Mouse (Mus musculus) embryonic facial prominence, embryonic 12.5 days (tissue): ENCODE measurements around the gene Taar1. TPM values are rescaled to one million over a fixed set of nuclear protein-coding genes. Genes with fewer than 3 reads are reported as not detected.

Experiments
- ATAC-seq: fragments of 200-750 bp; cut with Nextera tagmentation; 2 replicates; pipeline ENCODE4 v1.8.0; 2017; ENCODE audit not compliant: insufficient number of reproducible peaks, insufficient read depth, low FRiP score, low TSS enrichment
- H3K27ac ChIP-seq: fragments of 300-500 bp; sonication (generic); 2 replicates; pipeline ENCODE4 v1.5.1; 2016; ENCODE audit warnings: mild to moderate bottlenecking
- H3K27me3 ChIP-seq: fragments of 300-500 bp; sonication (generic); 2 replicates; pipeline ENCODE4 v1.6.1; 2016; ENCODE audit warnings: mild to moderate bottlenecking, moderate library complexity
- H3K36me3 ChIP-seq: fragments of 300-500 bp; sonication (generic); 2 replicates; pipeline ENCODE4 v1.6.1; 2016; ENCODE audit warnings: mild to moderate bottlenecking
- H3K4me1 ChIP-seq: fragments of 300-500 bp; sonication (generic); 2 replicates; pipeline ENCODE4 v1.6.1; 2016
- H3K4me2 ChIP-seq: fragments of 300-500 bp; sonication (generic); replicated peaks from 2 replicates; pipeline ENCODE4 v1.6.1; 2016; ENCODE audit warnings: mild to moderate bottlenecking, moderate library complexity
- H3K4me3 ChIP-seq: fragments of 300-500 bp; sonication (generic); 2 replicates; pipeline ENCODE4 v1.5.1; 2016; ENCODE audit warnings: mild to moderate bottlenecking
- H3K9ac ChIP-seq: fragments of 300-500 bp; sonication (generic); 2 replicates; pipeline ENCODE4 v1.6.1; 2016; ENCODE audit warnings: mild to moderate bottlenecking, moderate library complexity
- H3K9me3 ChIP-seq: fragments of 300-500 bp; sonication (generic); 2 replicates; pipeline ENCODE4 v1.6.1; 2016; ENCODE audit warnings: mild to moderate bottlenecking, moderate library complexity
- WGBS: fragments of 180-500 bp; shearing (Covaris S2); methylation state at CpG from one replicate; pipeline ENCODE4 v1.1.7; 2016; 5-methylcytosine and 5-hydroxymethylcytosine counted together
- polyA plus RNA-seq: library from polyadenylated mRNA; unstranded; fragments of >200 nt; fragmentation: Nextera tagmentation; extraction: Ambion mirVana; gene quantifications from 2 replicates; pipeline ENCODE4 v1.2.1, GENCODE M21; 2016

Gene Taar1
- polyA plus RNA-seq, 1 experiment from 2014 or later = not detected

DNA sequence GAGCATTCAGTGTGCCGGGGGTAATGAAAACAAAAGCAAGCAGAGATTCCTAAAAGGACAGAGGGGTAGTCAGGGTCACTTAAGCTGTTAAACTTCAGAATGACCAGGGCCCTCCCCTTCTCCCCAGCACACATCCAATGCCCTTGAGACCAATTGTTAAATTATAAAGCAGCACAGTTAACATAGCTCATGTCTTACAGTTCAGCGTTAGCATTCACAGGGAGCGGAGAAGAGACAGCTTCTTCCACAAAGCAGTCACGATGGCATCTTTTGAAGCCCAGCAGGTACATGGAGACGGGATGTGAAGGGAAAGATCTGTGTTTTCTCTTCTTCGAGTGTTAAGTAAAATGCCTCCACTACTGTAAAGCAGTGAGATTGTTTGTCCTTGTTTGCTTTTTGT, 18.2 kb downstream of the Taar1 start, which contains the start of gene Taar2:
Gene Taar2, plus strand, starts transcription at position 261 of the 400 bp plus-strand sequence.
- no peak for ATAC-seq
- 64% methylated on average over 6 of the region's 6 CpGs for WGBS
- H3K36me3 ChIP-seq = no peaks in the 10 kb centered on the region
- no peak within 1 kb of the TSS for H3K27ac ChIP-seq
- no peak within 1 kb of the TSS for H3K4me3 ChIP-seq
- H3K27me3 ChIP-seq = no peaks in the 10 kb centered on the region
- no peaks in the 10 kb centered on the region for H3K9me3 ChIP-seq
- H3K9ac ChIP-seq = no peak within 1 kb of the TSS
- no peaks in the 10 kb centered on the region for H3K4me1 ChIP-seq
- H3K4me2 ChIP-seq = no peak within 1 kb of the TSS

DNA sequence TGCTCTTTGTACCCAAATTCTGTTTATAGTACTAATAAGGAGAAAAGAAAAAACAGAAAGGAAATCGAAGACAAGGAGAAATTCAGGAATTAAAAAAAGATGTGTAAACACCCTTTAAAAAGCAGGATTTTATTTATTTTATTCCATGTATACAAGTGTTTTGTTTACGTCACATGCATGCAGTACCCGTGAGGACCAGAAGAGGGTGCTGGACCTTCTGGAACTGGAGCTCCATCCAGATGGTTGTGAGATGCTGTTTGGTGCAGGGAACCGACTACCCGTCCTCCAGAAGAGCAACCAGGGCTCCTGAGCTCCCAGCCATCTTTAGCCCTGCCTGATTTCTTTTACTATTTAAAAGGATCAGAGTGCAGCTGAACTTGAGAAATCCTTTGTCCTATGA, 22.3 kb downstream of the Taar1 start:
- no peak for ATAC-seq
- no peak overlapping the region for H3K27ac ChIP-seq

DNA sequence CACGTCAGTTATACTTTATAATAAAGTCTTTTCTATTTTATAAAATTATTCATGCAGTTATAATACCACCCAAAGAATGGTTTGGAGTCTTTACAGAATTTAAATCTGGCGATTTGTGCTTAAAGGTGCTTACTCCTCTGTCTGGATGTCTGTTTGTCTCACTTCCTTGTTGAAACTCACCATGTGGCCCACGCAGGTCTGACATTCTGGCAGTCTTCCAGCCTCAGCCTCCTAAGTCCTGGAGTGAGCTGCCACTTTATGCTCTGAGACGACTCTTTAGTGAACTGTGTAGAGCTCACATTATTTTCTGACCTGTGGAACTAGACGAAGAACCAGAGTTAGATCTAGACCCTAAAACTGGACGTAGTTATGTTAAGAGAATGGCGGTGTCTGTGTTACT, 27.9 kb downstream of the Taar1 start:
- H3K4me1 ChIP-seq = no peaks in the 10 kb centered on the region
- no peak overlapping the region for H3K27ac ChIP-seq
- WGBS = 71% methylated on average over 7 of the region's 7 CpGs
- H3K27me3 ChIP-seq = no peaks in the 10 kb centered on the region
- H3K9me3 ChIP-seq = no peaks in the 10 kb centered on the region
- no peak for ATAC-seq
- H3K9ac ChIP-seq = no peak overlapping the region
- H3K4me2 ChIP-seq = no peak overlapping the region
- no peaks in the 10 kb centered on the region for H3K36me3 ChIP-seq
- no peak overlapping the region for H3K4me3 ChIP-seq

More for the DNA sequence above, 22.3 kb downstream of the Taar1 start:
- Histone ChIP-seq H3K9ac (no peak overlapping the region), H3K4me1 (no peaks in the 10 kb centered on the region), H3K36me3 (no peaks in the 10 kb centered on the region), H3K27me3 (no peaks in the 10 kb centered on the region), H3K4me3 (no peak overlapping the region), H3K9me3 (no peaks in the 10 kb centered on the region), H3K4me2 (no peak overlapping the region)
- WGBS = 73% methylated on average over 5 of the region's 5 CpGs

DNA sequence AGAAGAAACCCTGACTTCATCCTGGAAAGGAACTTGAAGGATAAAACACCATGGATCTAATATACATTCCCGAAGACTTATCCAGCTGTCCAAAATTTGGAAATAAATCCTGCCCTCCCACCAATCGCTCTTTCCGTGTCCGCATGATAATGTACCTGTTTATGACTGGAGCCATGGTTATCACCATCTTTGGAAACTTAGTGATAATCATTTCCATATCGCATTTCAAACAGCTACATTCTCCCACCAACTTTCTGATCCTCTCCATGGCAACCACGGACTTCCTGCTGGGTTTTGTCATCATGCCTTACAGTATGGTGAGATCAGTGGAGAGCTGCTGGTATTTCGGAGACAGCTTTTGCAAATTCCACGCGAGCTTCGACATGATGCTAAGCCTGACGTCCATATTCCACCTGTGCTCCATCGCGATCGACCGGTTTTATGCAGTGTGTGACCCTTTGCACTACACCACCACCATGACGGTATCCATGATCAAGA, 29.4 kb downstream of the Taar1 start, which contains the start of gene Taar3:
Gene Taar3, plus strand, starts transcription at position 51 of the 498 bp plus-strand sequence.
- ATAC-seq = no peak

DNA sequence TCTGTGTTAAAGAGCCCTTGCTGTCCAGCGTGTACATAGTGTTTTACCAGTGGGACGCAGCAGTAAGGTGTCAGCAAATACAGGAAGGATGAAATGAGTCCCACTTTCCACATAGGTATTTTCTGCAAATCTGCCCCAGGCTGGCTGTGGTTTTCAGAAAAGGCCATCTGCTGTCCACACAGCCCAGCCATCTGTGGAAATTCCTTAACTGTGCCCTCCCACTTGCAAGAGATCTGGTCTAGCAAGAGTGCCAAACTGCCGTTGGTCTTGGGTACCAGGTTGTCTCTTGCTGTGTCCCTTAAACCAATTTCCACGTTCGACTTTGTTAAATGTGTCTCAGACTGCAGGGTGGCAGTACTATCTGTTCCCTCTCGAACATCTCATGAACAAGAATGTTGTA, 31.6 kb downstream of the Taar1 start:
- Histone ChIP-seq H3K4me1 (no peaks in the 10 kb centered on the region), H3K27me3 (no peaks in the 10 kb centered on the region), H3K36me3 (no peaks in the 10 kb centered on the region), H3K4me3 (no peak overlapping the region), H3K27ac (no peak overlapping the region), H3K9me3 (no peaks in the 10 kb centered on the region), H3K9ac (no peak overlapping the region), H3K4me2 (no peak overlapping the region)
- ATAC-seq = no peak
- WGBS = 85% methylated on average over 6 of the region's 6 CpGs

More for the DNA sequence above, 29.4 kb downstream of the Taar1 start, which contains the start of gene Taar3:
- Histone ChIP-seq H3K36me3 (no peaks in the 10 kb centered on the region), H3K4me3 (no peak within 1 kb of the TSS), H3K27me3 (no peaks in the 10 kb centered on the region), H3K9me3 (no peaks in the 10 kb centered on the region), H3K4me1 (no peaks in the 10 kb centered on the region), H3K9ac (no peak within 1 kb of the TSS), H3K4me2 (no peak within 1 kb of the TSS), H3K27ac (no peak within 1 kb of the TSS)
- 85% methylated on average over 16 of the region's 16 CpGs for WGBS

DNA sequence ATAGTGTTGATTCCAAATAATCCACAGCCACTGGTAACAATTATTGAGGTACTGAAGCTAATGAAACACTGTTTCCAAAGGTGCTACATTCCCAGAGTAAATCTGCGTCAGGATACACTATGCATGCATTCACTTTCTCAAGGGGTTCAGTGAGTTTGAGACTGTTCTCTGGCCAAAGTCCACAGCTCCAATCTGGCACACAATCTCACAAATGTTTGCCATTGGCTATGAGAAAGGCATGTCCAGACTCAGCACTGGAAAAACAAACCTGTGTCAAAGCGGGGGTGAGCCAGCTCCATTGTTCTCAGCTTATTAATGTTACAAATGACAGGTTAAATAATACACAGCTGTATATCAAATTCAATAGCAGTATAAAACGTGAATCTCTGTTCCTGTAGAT, 38.9 kb downstream of the Taar1 start:
- Histone ChIP-seq H3K9me3 (no peaks in the 10 kb centered on the region), H3K27me3 (no peaks in the 10 kb centered on the region), H3K4me2 (no peak overlapping the region), H3K27ac (no peak overlapping the region), H3K4me1 (no peaks in the 10 kb centered on the region), H3K4me3 (no peak overlapping the region), H3K36me3 (no peaks in the 10 kb centered on the region), H3K9ac (no peak overlapping the region)
- no peak for ATAC-seq
- WGBS = 52% methylated on average over 3 of the region's 3 CpGs

DNA sequence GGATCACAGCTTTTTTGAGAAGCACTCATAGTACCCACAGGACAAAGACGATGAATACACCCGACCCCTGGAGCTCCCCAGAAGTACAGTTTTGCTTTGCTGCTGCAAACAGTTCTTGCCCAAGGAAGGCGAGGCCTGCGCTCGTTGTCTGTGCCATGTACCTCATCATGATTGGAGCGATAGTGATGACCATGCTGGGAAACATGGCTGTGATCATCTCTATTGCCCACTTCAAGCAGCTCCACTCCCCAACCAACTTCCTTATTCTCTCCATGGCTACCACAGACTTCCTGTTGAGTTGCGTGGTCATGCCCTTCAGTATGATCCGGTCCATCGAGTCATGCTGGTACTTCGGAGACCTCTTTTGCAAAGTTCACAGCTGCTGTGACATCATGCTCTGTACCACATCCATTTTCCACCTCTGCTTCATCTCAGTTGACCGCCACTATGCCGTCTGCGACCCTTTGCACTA, 40.3 kb downstream of the Taar1 start, which contains the start of gene Taar4:
Gene Taar4, plus strand, starts transcription at position 51 of the 472 bp plus-strand sequence.
- H3K4me2 ChIP-seq = no peak within 1 kb of the TSS
- no peak within 1 kb of the TSS for H3K4me3 ChIP-seq
- no peak for ATAC-seq
- H3K9ac ChIP-seq = no peak within 1 kb of the TSS
- no peaks in the 10 kb centered on the region for H3K36me3 ChIP-seq
- no peaks in the 10 kb centered on the region for H3K4me1 ChIP-seq
- H3K27me3 ChIP-seq = no peaks in the 10 kb centered on the region
- H3K9me3 ChIP-seq = no peaks in the 10 kb centered on the region
- no peak within 1 kb of the TSS for H3K27ac ChIP-seq
- WGBS = 95% methylated on average over 13 of the region's 13 CpGs

DNA sequence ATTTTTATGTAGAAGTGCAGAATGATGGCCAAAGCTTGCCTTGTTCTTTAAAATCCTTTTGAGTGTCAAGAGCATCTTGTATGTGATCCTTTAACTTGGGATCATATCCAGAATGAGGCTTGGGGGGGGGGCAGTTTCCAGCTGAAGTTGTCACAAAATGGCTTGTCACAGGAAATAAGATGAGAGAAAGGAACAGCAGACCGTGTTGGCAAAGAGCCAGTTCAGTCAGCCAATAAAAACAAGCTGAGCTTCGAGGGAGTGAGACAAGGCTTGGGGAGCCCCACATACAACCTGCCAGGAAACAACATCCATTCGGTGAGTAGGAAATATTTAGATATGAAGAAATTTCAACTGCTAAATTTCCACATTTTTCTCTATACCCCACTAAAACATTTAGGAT, 43.3 kb downstream of the Taar1 start:
- no peaks in the 10 kb centered on the region for H3K4me1 ChIP-seq
- no peak for ATAC-seq
- no peak overlapping the region for H3K4me2 ChIP-seq
- H3K4me3 ChIP-seq = no peak overlapping the region
- H3K9ac ChIP-seq = no peak overlapping the region
- H3K9me3 ChIP-seq = no peaks in the 10 kb centered on the region
- WGBS = 67% methylated on average over 3 of the region's 3 CpGs
- no peaks in the 10 kb centered on the region for H3K36me3 ChIP-seq
- H3K27me3 ChIP-seq = no peaks in the 10 kb centered on the region
- H3K27ac ChIP-seq = no peak overlapping the region

DNA sequence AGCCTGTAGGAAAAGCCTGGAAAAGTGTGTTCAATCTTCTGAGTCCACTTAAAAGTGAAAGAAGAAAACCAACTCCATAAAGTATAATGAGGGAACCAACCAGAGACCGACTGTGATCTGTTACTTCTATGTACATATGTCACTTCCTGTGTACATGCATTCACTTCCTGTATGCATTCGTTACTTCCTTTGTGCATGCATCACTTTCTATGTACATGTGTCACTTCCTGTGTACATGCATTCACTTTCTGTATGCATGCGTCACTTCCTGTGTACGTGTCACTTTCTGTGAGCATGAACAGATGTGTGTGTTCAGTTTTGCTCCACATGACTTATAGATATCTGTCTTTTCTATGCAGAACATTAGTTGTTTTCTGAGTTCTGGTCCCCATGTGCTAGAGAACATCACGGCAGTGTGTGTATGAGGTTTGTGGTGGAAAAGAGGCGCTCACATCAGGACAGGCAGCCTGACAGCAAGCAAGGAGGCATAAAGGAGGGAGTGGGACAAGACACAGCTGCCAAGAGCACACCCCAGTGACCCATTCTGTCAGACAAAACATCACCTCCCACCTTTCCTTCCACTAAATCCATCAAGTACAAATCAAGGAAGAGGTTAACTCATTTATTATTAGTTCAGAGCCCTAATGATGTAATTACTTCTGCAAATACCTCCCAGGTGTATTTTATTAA, 44.9 kb downstream of the Taar1 start:
- Histone ChIP-seq H3K9me3 (no peaks in the 10 kb centered on the region), H3K4me1 (no peaks in the 10 kb centered on the region), H3K4me2 (no peak overlapping the region), H3K27me3 (no peaks in the 10 kb centered on the region), H3K9ac (no peak overlapping the region), H3K36me3 (no peaks in the 10 kb centered on the region), H3K4me3 (no peak overlapping the region), H3K27ac (no peak overlapping the region)
- WGBS = 92% methylated on average over 6 of the region's 6 CpGs
- ATAC-seq = no peak

DNA sequence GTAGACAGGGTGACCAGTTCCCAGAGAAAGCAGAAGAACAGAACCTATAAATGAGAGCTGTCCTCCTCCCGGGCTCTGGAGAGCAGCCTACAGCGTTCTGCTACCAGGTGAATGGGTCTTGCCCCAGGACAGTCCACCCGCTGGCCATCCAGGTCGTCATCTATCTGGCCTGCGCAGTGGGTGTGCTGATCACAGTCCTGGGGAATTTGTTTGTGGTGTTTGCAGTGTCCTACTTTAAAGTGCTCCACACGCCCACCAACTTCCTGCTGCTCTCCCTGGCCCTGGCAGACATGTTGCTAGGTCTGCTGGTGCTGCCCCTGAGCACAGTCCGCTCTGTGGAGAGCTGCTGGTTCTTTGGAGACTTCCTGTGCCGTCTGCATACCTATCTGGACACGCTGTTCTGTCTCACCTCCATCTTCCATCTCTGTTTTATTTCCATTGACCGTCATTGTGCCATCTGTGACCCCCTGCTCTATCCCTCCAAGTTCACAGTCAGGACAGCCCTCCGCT, 50.6 kb downstream of the Taar1 start, which contains the start of gene Taar5:
Gene Taar5, plus strand, starts transcription at position 51 of the 510 bp plus-strand sequence.
- no peak within 1 kb of the TSS for H3K4me3 ChIP-seq
- 0 out of 2 replicates have a peak, but pooled peaks cover 3% of the 10 kb centered on the region for H3K27me3 ChIP-seq
- no peak within 1 kb of the TSS for H3K4me2 ChIP-seq
- H3K36me3 ChIP-seq = no peaks in the 10 kb centered on the region
- WGBS = 88% methylated on average over 11 of the region's 11 CpGs
- no peak within 1 kb of the TSS for H3K9ac ChIP-seq
- H3K4me1 ChIP-seq = no peaks in the 10 kb centered on the region
- no peaks in the 10 kb centered on the region for H3K9me3 ChIP-seq
- no peak within 1 kb of the TSS for H3K27ac ChIP-seq
- ATAC-seq = no peak
